Mouse (Mus musculus) urinary bladder, adult 18-20 months (tissue): Measurements from ENCODE around the gene Akt2.

Experiments used
- DNase-seq, 2 experiments: peaks; one replicate each; pipeline ENCODE4 v3.0.0; 2022; ENCODE audit warnings: low spot score in 2 of 2, mixed read lengths in 2 of 2

The Akt2 gene

DNA sequence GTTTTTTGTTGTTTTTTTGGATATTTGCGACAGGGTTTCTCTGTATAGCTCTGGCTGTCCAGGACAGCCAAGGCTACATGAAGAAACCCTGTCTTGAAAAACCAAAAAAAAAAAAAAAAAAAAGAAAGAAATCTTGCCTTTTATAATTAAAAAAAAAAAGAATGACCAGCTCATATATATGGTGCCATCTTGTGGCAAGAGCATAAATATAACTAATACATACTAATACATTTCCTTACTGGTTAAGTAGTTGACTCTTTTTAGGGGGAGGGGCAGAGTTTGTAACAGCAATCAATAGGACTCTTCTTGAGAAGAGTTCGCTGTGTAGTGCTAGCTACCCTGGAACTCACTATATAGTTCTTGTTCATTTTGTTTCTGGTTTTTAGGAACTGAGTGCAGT, 3.6 kb upstream of the Akt2 start:
- no peak for DNase-seq

DNA sequence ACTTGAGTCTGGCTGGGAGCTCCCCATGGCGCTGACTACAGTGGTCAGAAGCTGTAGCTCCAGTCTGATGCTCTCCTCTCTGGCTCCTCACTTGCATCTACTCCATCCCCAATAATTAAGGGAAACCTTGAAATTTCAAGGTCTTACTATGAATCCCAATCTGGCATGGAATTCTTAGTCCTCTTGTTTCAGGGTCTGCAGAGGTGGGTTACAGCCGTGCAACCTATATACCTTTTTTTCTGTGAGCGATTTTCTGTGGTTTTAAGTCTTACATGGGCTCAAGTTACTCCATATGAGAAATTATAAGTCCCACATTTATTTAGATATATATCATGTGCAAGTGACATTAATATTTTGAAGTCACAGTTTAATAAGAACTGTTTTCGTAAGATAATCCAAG, 1.3 kb upstream of the Akt2 start:
- DNase-seq: no peak

DNA sequence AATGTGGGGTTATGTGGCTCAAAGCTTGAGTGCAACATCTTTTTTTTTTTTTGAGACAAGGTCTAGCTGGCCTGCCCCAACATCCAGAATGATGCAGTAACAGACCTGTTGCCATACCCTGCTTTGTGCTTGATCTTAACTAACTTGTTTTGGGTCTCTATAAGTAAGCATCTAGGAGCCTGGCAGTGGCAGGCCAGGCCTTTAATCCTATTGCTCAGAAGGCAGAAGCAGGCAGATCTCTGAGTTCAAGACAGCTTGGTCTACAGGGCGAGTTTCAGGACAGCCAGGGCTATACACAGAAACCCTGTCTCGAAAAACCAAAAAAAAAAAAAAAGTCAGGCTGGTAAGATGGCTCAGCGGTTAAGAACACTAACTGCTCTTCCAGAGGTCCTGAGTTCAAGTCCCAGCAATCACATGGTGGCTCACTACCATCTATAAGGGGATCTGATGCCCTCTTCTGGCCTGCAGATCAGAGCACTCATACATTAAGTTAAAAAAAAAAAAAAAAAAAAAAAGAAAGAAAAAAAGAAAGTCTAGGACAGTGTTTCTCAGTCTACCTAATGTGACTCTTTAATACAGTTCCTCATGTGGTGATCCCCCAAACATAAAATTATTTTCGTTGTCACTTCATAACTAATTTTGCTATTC, 662 bp upstream of the Akt2 start:
- no peak for DNase-seq

DNA sequence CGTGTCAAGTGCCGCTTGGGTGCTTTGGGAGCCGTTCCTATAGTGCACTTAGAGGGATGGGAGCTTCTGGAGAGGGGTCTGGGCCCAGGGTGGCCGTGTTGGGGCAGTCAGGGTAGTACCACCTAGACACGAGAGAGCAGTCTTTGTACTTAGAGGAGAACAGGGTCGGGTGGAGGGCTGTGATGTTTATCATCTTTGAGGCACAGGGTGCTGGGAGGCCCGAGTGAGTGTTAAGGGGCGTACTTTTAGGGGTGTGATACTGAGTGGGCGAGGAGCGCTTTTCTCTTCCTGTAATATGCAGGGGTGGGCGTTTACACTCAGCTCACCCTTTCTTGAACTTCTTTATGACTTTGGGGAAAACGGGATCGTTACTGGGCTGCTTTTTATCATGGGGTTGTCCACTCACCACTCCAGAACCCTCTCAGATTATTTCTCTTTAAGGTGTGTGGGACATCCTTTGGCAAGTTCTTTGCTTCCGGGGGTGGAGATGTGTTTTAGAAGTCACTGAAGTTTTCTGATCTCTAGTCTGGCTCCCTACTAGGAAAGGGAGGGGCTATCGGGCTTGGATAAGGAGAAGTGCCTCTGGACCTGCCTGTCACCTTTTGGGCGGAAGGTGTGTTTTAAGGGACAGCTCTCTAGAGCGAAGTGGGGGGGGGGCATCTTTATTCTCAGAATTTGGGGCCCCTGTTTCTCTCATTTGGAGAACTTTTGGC, 1.0 kb downstream of the Akt2 start:
- no peak for DNase-seq

DNA sequence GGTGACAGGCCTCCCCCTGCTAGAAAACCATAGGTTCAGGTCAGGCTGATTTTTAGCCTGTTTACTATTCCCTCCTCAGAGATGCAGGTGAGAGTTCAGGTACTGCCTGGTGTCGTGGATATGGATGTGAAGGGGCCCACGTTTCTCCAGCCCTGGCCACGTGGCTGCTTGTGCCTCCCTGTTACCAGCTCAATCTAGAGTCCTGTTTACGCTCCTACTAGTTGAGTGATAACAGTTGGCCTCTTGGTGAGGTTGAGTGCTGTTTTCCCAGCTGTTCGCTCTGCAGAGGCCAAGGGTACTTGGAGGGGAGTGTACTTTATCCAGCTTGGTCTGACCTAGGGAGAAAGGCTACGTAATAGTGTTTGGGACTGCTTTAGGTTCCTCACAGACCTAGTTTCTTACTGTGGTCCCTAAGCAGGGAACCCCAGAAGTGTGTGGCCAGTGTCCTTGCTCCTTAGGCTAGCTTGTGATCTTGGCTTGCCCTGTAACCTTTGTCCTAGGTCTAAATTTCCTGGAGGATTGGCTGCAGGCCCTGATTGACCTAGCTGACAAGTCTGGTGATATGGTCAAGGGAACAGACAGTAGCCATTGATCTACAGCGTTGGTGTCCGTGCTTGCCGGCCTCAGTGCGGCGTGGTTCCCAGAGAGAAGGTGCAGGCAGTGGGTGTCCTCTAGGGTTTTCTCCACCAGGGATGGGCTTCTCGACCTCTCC, 1.7 kb downstream of the Akt2 start:
- no peak for DNase-seq

DNA sequence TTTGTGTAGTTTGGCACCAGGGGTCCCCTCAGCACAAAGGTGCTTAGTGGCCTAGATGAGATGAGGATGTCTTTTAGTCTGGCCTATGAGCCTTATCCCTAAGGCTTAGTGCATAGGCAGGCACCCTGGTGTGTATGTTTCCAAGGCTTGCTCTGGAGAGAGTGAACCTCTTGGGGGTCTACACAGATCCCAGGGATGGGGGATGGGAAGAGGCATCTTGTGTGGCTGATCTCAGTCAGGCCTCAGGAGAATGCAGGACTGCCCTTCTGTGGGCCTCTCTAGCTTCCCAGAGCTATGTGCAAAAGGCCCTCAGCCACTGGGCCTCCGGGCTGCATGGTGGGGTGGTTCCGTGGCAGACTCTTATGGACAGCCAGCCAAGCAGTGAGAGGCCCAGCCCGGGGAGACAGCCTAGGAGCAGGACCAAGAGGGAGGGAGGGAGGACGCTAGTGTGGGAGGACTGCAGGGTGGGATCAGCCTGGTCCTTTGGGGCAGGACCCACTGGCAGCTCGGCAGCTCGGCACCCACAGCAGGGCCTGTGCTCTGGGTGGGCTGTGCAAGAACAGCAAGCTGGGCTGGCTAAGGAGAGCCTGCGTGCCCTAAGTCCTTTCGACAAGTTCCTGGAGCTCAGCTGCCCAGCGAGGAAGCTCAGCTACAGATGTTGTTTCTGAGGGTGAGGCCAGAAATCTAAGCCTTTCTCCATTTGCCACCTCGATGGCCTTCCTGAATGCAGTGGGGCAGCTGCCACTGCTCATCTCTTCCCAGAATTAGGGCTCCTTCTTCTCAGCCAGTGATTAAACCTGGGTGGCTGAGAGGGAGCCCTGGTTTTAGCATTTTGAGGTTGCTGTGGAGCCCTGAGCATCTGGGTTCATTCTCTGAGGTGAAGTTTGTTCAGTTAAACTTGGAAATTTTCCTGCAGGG, 5.5 kb downstream of the Akt2 start:
- DNase-seq: peak in 1 of 2 experiments; percentile 60

DNA sequence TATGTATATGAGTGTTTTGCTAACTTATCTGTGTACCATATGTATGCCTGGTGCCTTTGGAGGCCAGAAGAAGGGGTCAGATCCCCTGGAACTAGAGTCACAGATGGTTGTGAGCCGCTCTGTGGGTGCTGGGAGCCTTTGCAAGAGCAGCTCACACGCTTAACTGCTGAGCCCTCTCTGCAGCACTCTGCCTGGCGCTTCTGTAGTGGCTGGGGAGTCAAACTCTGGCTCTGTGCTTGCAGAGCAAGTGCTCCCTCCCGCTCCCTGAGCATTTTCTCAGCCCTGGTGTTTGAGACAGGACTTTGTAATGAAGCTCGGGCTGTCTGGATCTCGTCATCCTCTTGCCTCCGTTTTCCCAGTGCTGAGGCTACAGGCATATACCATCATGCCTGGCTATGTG, 6.7 kb downstream of the Akt2 start:
- no peak for DNase-seq

DNA sequence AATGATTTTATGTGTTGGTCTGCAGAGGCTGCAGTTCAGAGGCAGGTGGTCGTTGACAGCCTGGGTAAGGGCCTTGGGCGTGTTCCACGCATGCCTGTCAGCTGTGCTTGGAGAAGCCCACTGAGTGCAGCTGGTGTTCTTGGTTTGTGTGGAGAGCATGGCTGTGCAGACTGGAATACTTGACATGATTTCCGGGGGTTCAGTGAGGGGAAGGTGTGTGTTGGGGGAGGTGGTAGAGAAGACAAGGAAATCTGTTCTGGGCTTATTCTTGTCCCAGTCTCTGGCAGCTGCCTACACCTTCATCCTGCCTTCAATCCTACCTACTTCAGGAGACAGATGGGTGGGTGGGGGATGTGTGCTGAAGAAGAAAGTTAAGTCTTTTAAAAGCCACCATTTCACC, 10.3 kb downstream of the Akt2 start:
- DNase-seq: no peak

DNA sequence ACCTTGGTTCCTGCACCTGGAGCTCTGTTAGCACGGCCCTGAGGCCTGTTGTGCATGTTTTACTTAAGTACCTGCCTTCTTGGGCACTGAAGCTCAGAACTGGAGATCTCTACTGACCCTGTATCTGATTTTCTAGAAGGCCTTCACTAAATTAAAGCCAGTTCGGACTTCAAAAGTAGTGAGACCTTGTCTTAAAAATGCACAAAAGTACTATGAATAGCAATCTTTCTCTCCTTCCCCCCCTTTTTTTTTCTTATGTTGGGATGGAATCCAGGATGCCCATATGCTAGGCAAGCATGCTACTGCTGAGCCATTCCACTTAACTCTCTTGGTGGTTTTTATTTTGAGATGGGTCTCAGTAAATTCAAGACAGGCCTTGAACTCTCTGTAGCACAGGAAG, 10.8 kb downstream of the Akt2 start:
- no peak for DNase-seq

DNA sequence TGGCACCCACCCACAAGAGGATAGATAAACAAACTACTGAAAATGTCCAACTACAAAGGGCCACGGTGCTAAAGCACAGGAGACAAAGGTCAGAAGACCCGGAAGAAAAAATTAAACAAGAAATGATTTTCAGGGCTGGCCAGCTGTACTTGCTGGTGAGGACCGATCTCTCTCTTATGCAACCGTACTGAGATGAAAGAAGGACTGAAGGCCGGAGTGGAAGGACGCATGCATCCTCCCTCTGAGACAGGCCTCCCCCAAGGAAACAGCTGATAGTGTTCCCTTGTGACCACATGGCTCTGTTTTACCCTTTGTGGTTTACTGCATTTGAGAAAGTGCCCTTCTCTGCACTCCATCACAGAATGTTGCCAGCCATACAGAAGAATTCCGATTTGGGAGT, 11.5 kb downstream of the Akt2 start:
- DNase-seq: no peak

DNA sequence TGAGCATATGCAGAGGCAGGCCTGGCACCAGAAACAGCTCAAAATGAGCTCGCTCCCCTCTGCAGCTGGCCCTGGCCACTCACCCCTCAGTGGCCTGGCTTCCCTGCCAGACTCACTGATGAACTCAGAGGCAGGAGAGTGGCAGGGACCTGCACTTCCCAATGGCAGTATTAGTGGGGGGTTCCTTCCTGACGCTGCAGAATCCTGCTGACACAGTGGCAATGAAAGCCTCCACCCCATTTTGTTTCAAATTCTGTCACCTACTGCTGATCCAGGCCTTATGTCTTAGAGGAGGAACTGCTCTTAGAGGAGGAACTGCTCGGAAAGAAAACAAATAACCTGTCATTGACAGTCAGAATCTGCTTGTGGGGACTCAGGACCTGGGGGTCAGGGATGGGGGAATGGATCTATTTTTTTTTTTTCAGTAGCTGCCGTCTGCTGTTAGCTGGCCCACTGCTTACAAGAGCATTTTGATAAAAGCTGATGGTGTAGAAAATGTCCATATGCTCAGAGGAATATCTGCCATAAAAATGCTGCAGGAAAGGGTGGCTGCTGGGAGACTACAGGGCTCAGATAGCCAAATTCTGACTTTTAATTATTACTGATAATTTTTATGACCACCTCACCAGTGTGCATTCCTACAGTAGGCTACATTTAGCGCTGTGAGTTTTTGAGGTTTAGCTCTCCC, 13.5 kb downstream of the Akt2 start:
- DNase-seq: no peak

DNA sequence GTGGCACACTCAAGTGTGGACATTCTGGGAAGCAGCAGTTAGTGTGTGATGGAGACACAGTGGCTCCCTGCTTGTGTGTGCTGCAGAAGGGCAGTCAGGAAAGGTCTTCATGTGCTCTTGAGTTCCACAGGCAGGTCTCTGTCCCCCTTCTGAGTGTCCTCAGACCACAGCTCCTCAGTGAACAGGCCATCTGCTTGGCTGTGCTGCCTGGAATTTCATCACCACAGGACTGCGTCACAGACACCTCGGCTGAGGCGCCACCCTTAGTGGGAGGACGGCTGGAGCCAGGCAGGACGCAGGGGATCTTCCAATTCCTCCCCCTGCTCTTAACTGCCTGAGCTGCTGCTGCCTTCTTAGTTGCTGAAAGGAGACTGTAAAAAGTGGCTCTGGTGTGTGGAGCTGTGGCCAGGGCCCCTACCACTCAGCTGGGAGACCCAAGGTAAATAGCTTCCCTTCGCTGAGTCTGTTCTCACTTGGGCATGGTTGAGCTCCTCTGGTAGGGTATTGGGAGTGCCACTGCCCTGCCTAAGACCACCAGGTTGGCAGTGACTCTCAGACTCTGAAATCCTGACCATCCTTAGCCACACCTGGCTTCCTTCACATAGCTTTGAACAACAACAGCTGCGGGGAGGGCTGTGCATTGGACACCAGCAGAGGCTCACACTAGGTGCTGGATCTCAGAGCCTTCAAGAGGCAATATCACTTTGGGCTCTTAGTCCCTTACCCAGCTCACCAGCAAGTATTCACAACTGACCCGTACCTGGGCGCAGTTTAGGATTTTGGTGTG, 14.3 kb downstream of the Akt2 start:
- peak in 1 of 2 experiments; percentile 64 for DNase-seq

DNA sequence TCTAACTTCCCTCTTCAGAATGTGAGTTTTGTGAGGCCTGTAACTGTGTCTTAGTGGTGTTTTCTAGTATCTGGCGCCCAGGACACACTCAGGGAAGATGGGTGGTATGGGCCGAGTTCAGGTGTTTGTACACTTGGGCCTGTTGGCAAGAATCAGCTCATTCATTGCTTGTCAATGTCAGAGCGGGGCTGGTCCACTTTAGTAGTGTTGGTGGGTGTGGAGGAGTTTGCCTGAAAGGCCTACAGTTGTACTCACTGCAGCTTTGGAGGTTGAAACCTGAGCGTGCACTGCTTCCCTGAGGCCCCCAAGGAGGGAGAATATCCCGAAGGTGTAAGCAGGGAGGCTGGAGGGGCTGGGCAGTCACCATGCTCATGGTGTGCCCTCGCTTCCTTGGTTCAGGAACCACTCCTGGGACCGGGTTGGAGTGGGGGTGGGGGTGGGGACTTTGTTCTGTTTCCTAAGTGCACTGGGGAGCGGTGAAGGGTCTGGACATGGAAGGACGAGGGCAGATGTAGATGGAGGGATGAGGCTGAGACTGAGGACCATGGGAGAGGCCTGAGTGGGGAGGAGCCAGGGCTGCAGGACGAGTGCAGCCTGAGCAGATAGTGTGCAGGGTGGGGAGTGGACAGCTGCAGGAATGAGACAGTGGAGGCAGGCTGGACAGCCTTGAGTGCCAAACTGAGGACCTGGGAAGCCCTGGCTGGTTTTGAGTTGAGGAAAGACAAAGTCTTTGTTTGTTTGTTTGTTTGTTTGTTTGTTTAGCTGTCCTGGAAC, 15.3 kb downstream of the Akt2 start:
- no peak for DNase-seq

DNA sequence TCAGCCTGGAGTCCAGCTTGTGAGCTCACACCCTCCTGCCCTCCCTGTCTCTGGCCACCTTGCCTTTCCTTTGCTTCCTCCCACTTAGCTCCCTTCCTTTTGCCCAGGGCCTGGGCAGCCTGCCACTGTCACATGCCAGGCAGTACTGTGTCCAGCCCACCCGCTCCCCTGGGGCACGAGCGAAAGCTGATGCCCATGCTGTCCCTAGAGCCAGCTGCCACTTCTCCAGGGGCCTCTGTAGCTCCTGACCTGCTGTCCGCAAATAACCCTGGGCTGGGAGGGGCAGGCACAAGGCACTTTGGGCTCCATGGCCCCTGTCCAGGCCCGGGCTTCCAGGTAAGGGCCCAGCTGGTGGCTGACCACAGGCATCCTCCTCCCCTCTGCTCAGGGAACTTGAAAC, 16.2 kb downstream of the Akt2 start:
- no peak for DNase-seq

DNA sequence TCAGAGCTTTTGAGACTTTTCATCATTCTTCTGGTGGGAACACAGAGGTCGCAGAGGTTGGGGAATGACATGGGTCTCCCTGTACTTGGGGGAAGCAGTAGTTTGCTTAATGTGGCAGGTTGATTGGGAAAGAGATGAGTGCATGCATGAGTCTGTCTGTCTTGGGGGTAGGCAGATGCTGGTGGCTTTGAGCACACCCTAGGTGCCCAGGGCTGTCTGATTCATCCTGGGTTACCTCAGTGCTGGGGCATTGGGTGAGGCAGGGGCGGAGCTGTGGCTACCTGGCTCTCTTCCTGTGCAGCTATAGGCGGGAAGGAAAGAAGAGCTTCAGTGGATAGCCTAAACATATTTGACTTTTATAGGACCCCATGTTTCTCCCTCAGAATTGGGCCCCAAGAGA, 16.8 kb downstream of the Akt2 start:
- DNase-seq: no peak

DNA sequence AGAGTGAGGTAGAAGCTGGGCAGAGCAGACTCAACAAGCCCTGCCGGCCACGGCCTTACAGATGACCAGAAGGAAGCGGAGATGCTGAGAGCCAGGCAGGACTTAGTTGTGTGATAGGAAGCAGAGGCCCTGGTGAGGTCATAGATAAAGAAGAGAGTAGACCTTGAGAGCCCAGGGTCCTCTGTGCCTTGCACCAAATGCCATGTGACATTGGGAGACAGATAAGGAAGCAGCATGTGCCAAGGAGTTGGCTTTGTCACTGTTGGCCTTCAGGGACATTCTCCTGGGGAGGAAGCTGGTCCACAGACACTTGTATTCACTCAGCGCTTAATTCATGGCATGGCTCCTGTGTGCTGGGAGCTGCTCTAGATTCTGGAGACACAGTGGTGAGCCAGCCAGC, 17.9 kb downstream of the Akt2 start:
- no peak for DNase-seq

DNA sequence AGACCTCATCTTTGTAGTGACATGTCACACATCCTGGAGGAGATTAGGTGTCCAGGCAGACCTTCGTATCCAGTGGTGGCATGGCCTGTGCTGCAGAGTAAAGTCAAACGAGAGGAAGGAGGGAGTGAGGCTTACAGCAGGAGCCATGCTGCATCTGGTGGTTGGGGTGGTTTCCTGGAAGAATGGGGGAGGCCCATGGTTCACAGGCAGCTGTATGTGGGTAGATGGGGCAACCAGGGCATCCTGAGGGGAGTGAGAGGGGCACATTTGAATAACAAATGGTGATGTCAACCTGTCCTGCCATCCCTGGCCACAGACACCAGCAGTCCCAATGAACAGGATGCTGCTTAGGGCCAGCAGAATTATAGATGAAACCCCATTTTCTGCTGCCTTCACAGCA, 18.3 kb downstream of the Akt2 start:
- no peak for DNase-seq

DNA sequence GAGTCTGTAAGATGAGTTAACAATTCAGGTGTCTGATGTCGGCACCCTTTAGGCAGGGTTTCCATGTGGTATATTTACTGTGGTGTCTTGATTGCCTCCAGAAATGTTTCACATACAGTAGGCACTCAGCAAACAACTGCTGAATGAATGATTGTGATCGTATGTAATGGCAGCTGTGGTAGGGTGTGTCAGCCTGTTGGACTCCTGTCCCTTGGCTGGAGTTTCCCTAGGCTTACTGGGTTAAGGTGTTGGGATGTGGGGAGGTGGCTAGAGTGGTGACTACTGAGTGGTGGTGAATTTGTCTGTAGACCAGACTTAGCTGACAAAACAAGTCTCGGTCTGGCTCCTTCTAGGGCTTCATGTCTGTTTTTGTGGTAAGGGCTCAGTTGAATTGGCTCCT, 19.0 kb downstream of the Akt2 start:
- no peak for DNase-seq

DNA sequence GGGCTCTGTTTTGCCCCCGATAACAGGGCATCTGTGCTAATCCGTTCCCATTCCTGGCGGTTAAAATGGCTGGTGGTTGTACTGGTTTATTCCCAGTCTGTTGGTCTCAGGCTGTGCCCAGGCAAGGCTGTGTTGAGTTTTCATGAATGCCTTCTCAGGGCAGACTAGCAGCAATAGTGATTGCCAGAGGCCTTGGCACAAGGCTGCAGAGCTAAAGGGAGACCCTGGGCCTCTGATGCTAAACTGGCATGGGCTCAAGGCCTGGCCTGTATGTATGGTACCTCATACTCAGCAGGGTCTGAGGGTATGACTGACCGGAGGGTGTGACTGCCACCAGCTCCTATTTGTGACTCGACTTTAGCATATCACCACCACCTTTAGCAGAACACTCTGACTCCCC, 19.5 kb downstream of the Akt2 start:
- no peak for DNase-seq

DNA sequence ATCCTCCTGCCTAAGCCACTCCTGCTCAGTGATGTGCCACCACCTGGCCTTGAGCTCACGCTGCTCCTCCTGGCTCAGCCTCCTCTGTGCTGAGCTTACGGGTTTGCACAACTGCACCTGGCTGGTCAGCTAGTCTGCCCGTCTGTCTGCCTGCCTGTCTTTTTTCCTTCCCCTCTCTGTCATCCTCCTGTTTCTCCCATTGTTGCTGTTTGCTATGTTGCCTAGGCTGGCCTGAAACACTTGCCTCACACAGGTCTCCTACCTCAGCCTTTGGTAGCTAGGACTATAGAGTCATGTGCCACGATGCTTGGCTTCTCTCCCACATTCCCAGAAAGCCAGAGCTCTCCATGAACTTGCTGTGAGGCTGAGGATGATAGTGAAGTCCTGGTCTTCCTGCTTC, 21.6 kb downstream of the Akt2 start:
- no peak for DNase-seq
